Comparison of ENCODE assay signal across 9 mouse cellular contexts in the genomic region with DNA sequence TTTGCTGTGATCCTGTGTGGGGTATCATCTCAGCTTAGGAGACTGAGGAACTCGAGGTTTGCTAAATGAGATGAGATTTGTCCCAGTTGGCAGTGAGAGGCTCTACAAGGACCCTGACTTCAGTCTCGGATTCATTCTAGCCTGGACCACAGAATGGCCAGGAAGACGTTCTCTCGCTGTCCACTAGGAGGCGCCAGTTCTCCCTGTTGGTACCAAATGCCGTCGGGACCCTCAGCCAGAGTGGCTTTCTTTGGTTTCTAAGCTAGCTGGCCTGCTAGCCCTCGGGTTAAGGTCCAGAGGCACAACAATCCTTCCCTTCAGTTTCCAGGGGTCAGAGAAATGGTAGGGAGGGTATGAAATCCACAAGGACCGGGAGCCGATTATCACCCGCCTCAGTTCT. TPM values are rescaled to one million over a fixed set of nuclear protein-coding genes. Genes with fewer than 3 reads are reported as not detected.
DNase-seq lines count a peak whose midpoint lies in the region; TF ChIP-seq lines count a peak whose summit lies in the region.
"Had no signal": no experiment of that assay in that cellular context is flagged by ENCODE, and none has a peak within 500 bp of the region (broad histone marks: within the 10 kb centered on the region; RNA-seq: fewer than 3 reads in every experiment).

No protein-coding gene starts in this region.

- H3K27ac ChIP-seq in CH12.LX (ENCODE audit: insufficient read depth, low read depth) = no peak overlapping the region
- H3K27ac ChIP-seq: liver, embryonic 15.5 days had no signal

- H3K9me3 ChIP-seq in CH12.LX (replicated peaks; ENCODE audit: low read length) = no peaks in the 10 kb centered on the region
- H3K9me3 ChIP-seq: liver, embryonic 15.5 days had no signal

- peak; percentile 95 for TF ChIP-seq CTCF in CH12.LX (conservative IDR thresholded peaks at IDR 0.05 in 1 of 2, IDR thresholded peaks at IDR 0.05 in 1 of 2; ENCODE audit: low read depth in 2 of 2, low read length in 2 of 2)

- in situ Hi-C loops in CH12.LX (cut with MboI; ENCODE audit: low pct_ligation_motif_present, low pct_unique_long_range_greater_than_20kb, low sequenced_read_pairs) = loop anchor here (5.0 kb wide), 2 partner anchors 56 to 91 kb away; no protein-coding TSS in a partner anchor

- no peak overlapping the region for H3K4me3 ChIP-seq in CH12.LX (replicated peaks in 1 of 3; ENCODE audit: low read depth in 2 of 3, low read length in 2 of 3, poor library complexity in 1 of 3)
- H3K4me3 ChIP-seq: liver, embryonic 15.5 days had no signal

- no peaks in the 10 kb centered on the region for H3K79me2 ChIP-seq in CH12.LX (replicated peaks; ENCODE audit: control insufficient read depth, extremely low read depth, insufficient read depth, poor library complexity, severe bottlenecking)

- dilution Hi-C loops in CH12.LX (cut with MboI; ENCODE audit: extremely low pct_ligation_motif_present, extremely low pct_unique_long_range_greater_than_20kb, low sequenced_read_pairs) = no loop called here

- no peak for TF ChIP-seq POLR2A in CH12.LX (IDR thresholded peaks at IDR 0.05; ENCODE audit: low read depth, low read length)

- H3K4me2 ChIP-seq in CH12.LX (ENCODE audit: insufficient read depth, low read depth, poor library complexity, severe bottlenecking) = no peak overlapping the region
- H3K4me2 ChIP-seq: liver, embryonic 15.5 days had no signal

- TF ChIP-seq EP300 in CH12.LX (IDR thresholded peaks at IDR 0.05; ENCODE audit: low read length) = no peak

- no peaks in the 10 kb centered on the region for H3K36me3 ChIP-seq in CH12.LX (replicated peaks in 1 of 2; ENCODE audit: control insufficient read depth in 1 of 2, insufficient read depth in 1 of 2, low read length in 1 of 2)
- H3K36me3 ChIP-seq: liver, embryonic 15.5 days had no signal

- peak; percentile 94 for TF ChIP-seq RAD21 in CH12.LX (IDR thresholded peaks at IDR 0.05; ENCODE audit: low read depth, low read length)

- peaks cover 13 to 21% of the 10 kb centered on the region in 2 experiments for H3K4me1 ChIP-seq in CH12.LX (ENCODE audit: control insufficient read depth in 1 of 2, insufficient read depth in 2 of 2)
- H3K4me1 ChIP-seq: liver, embryonic 15.5 days had no signal

- DNase-seq in gastrocnemius, adult 18-20 months (ENCODE audit: low spot score) = peak; percentile 18
- DNase-seq in gastrocnemius, adult 8-10 months (ENCODE audit: low spot score in 2 of 2) = no peak
- DNase-seq in CH12.LX (ENCODE audit: extremely low read depth) = peak; percentile 60
- DNase-seq in cerebellum, adult 18-20 months = peak; percentile 62 to 69
- DNase-seq in forelimb bud, embryonic 11.5 days (ENCODE audit: low read depth, low spot score) = peak; percentile 78
- peak; percentile 14 to 72 for DNase-seq in kidney, postnatal 36 days
- peak; percentile 37 to 64 for DNase-seq in lung, postnatal 4 days
- peak; percentile 87 for DNase-seq in testis, postnatal 10 days (ENCODE audit: low spot score)

- no peak overlapping the region for H3K9ac ChIP-seq in CH12.LX (ENCODE audit: insufficient read depth, low read depth)
- H3K9ac ChIP-seq: liver, embryonic 15.5 days had no signal

- H3K27me3 ChIP-seq in CH12.LX (replicated peaks) = peaks cover 91% of the 10 kb centered on the region

TF ChIP-seq in CH12.LX, 34 proteins besides CTCF, POLR2A, EP300 and RAD21:
- TF ChIP-seq ZC3H11A (IDR thresholded peaks at IDR 0.05; ENCODE audit: low read depth, low read length) = peak; percentile 64
- TF ChIP-seq ELF1 (IDR thresholded peaks at IDR 0.05; ENCODE audit: low read depth, low read length) = no peak
- no peak for TF ChIP-seq SIN3A (IDR thresholded peaks at IDR 0.05; ENCODE audit: low read length)
- peak; percentile 98 for TF ChIP-seq SMC3 (IDR thresholded peaks at IDR 0.05; ENCODE audit: low read depth, low read length)
- TF ChIP-seq MAX (IDR thresholded peaks at IDR 0.05; ENCODE audit: low read length) = no peak
- TF ChIP-seq USF2 (conservative IDR thresholded peaks at IDR 0.05; ENCODE audit: low read depth, low read length) = no peak
- no peak for TF ChIP-seq UBTF (IDR thresholded peaks at IDR 0.05; ENCODE audit: low read depth, low read length)
- TF ChIP-seq BHLHE40 (IDR thresholded peaks at IDR 0.05; ENCODE audit: low read depth, low read length) = no peak
- TF ChIP-seq MYC (IDR thresholded peaks at IDR 0.05; ENCODE audit: low read depth, low read length) = no peak
- TF ChIP-seq PAX5 (IDR thresholded peaks at IDR 0.05; ENCODE audit: low read length) = no peak
- no peak for TF ChIP-seq ETS1 (conservative IDR thresholded peaks at IDR 0.05; ENCODE audit: low read depth, low read length)

RNA-seq across cellular contexts. Expression of a gene that starts 36.5 kb away (rescaled TPM):
- 1 to 10 TPM; 8.3 TPM for total RNA-seq in gastrocnemius, adult 18-20 months (2021)
- 10 to 100 TPM in 1 of 4 experiments, 1 to 10 TPM in 3; 7.9 to 10.7 (median 8.8) TPM for total RNA-seq in gastrocnemius, adult 8-10 months (2022)
- total RNA-seq in CH12.LX (2012; rRNA removed) (0.21 and 0.55 TPM in 2 replicates), CH12.LX (2014; rRNA removed) (not detected in 2 replicates)
- 0.12 and 0.21 TPM in 2 replicates for polyA plus RNA-seq in CH12.LX (2012; ENCODE audit: insufficient read length, low read depth)

RNA-seq across cellular contexts. Expression of a gene that starts 47.7 kb away (rescaled TPM):
- 1 to 10 TPM; 1.5 TPM for total RNA-seq in gastrocnemius, adult 18-20 months (2021)
- total RNA-seq in gastrocnemius, adult 8-10 months (2022) = 1 to 10 TPM; 1.7 to 3.9 (median 2.8) TPM
- total RNA-seq in CH12.LX (2012; rRNA removed) = not detected in 2 replicates
- not detected in 2 replicates for total RNA-seq in CH12.LX (2014; rRNA removed)
- not detected in 2 replicates for polyA plus RNA-seq in CH12.LX (2012; ENCODE audit: insufficient read length, low read depth)

Comparison
In these comparisons a context has a peak if more than half of its experiments do, and no peak if none do; other contexts are left out.
1. DNase-seq: peak in gastrocnemius, adult 18-20 months (single experiment), CH12.LX (single experiment), cerebellum, adult 18-20 months (2 of 2), forelimb bud, embryonic 11.5 days (single experiment), kidney, postnatal 36 days (2 of 2), lung, postnatal 4 days (2 of 2) and testis, postnatal 10 days (single experiment); none in gastrocnemius, adult 8-10 months (0 of 2).
2. RNA of a gene that starts 36.5 kb away (total RNA-seq): 7.9 to 10.7 TPM in gastrocnemius, adult 8-10 months and 8.3 TPM in gastrocnemius, adult 18-20 months; 0.21 to 0.55 TPM in CH12.LX; every median in the first group is over 4 times any median in the second.